Mouse (Mus musculus) T-cell, adult 2 months (primary cell): Measurements from ENCODE around the gene Lcn6.
"Not testable (repeated sequence)": the region's sequence is repeated elsewhere in the genome, so short reads cannot be mapped to it uniquely, and the experiment has no call there.

Experiments used
- DNase-seq: peaks from one replicate; pipeline ENCODE4 v3.0.0; 2022; ENCODE audit warnings: low spot score

The Lcn6 gene

GRCm38 (mm10) chr2:25703706-25704105 lies 27.1 kb downstream of the Lcn6 start:
- no peak for DNase-seq

- DNase-seq, result peak; percentile 76
Measured at GRCm38 (mm10) chr2:25706643-25707481, 30.3 kb downstream of the Lcn6 start, which contains the start of gene Bmyc. Gene Bmyc, plus strand, starts transcription at chr2:25706739.

GRCm38 (mm10) chr2:25708121-25708520 lies 31.5 kb downstream of the Lcn6 start:
- DNase-seq, result peak; percentile 17

GRCm38 (mm10) chr2:25709056-25709455 lies 32.5 kb downstream of the Lcn6 start:
- DNase-seq, result not testable (repeated sequence)

- not testable (repeated sequence) for DNase-seq
Measured at GRCm38 (mm10) chr2:25709791-25710190, 33.2 kb downstream of the Lcn6 start.

GRCm38 (mm10) chr2:25711641-25712040 lies 35.1 kb downstream of the Lcn6 start:
- DNase-seq, result not testable (repeated sequence)

GRCm38 (mm10) chr2:25717222-25717621 lies 40.6 kb downstream of the Lcn6 start:
- DNase-seq, result no peak
